Mouse (Mus musculus): Measurements from ENCODE around the gene A3galt2. TPM values are rescaled to one million over a fixed set of nuclear protein-coding genes. Genes with fewer than 3 reads are reported as not detected.

Gene A3galt2
- polyA plus RNA-seq (2015; fragmentation: Illumina TruSeq; extraction: RNeasy Lipid Tissue Mini Kit (QIAGEN cat#74804); ENCODE audit: low read depth, low replicate concordance) = 0.21 TPM

GRCm38 (mm10) chr4:128755064-128755463 lies at the start of gene A3galt2:
Gene A3galt2 (plus strand): TSS chr4:128755364.

GRCm38 (mm10) chr4:128806043-128806826 lies 51.1 kb downstream of the A3galt2 start, which contains the start of gene Zfp362:
Gene Zfp362 (minus strand): TSS chr4:128806045.

Other genes with a start within 250 kb of the A3galt2 start
- 2.8 TPM for gene Zscan20, start 145.3 kb upstream of the A3galt2 start, polyA plus RNA-seq (2015; fragmentation: Illumina TruSeq; extraction: RNeasy Lipid Tissue Mini Kit (QIAGEN cat#74804); ENCODE audit: low read depth, low replicate concordance)
- gene Tlr12, start 136.7 kb upstream of the A3galt2 start, polyA plus RNA-seq (2015; fragmentation: Illumina TruSeq; extraction: RNeasy Lipid Tissue Mini Kit (QIAGEN cat#74804); ENCODE audit: low read depth, low replicate concordance) = 0.40 TPM
- gene Phc2, start 100.7 kb upstream of the A3galt2 start, polyA plus RNA-seq (2015; fragmentation: Illumina TruSeq; extraction: RNeasy Lipid Tissue Mini Kit (QIAGEN cat#74804); ENCODE audit: low read depth, low replicate concordance) = 63.0 TPM
- gene Zfp362, start 50.7 kb downstream of the A3galt2 start, polyA plus RNA-seq (2015; fragmentation: Illumina TruSeq; extraction: RNeasy Lipid Tissue Mini Kit (QIAGEN cat#74804); ENCODE audit: low read depth, low replicate concordance) = 16.0 TPM
- gene Trim62, start 128.2 kb downstream of the A3galt2 start, polyA plus RNA-seq (2015; fragmentation: Illumina TruSeq; extraction: RNeasy Lipid Tissue Mini Kit (QIAGEN cat#74804); ENCODE audit: low read depth, low replicate concordance) = 12.0 TPM
- 39.1 TPM for gene Azin2, start 207.1 kb downstream of the A3galt2 start, polyA plus RNA-seq (2015; fragmentation: Illumina TruSeq; extraction: RNeasy Lipid Tissue Mini Kit (QIAGEN cat#74804); ENCODE audit: low read depth, low replicate concordance)
- gene Ak2, start 236.6 kb downstream of the A3galt2 start, polyA plus RNA-seq (2015; fragmentation: Illumina TruSeq; extraction: RNeasy Lipid Tissue Mini Kit (QIAGEN cat#74804); ENCODE audit: low read depth, low replicate concordance) = 36.0 TPM

All from brain, adult 10 weeks (tissue).